Mouse (Mus musculus): ENCODE data around the gene Chst3. TPM values are rescaled to one million over a fixed set of nuclear protein-coding genes. Genes with fewer than 3 reads are reported as not detected.
A peak's percentile ranks its signal among the peaks of the same experiment; 100 is the strongest.

Gene Chst3
- total and polyA plus RNA-seq, 3 experiments: 4.4 to 12.2 (median 7.5) TPM

GRCm38 (mm10) chr10:60173035-60173434 is 46.0 kb downstream of the Chst3 start:
- H3K9ac ChIP-seq (ENCODE audit: insufficient read depth, low read depth): no peak overlapping the region
- DNase-seq (ENCODE audit: extremely low read depth): no peak
- peaks cover 23% of the 10 kb centered on the region for H3K9me3 ChIP-seq (replicated peaks; ENCODE audit: low read length)
- H3K27ac ChIP-seq (ENCODE audit: insufficient read depth, low read depth): no peak overlapping the region
- H3K36me3 ChIP-seq (replicated peaks in 1 of 2; ENCODE audit: control insufficient read depth in 1 of 2, insufficient read depth in 1 of 2, low read length in 1 of 2): peaks cover 0 to 2% of the 10 kb centered on the region in 2 experiments
- dilution Hi-C loops (cut with MboI; ENCODE audit: extremely low pct_ligation_motif_present, extremely low pct_unique_long_range_greater_than_20kb, low sequenced_read_pairs) (no loop called here), in situ Hi-C loops (cut with MboI; ENCODE audit: low pct_ligation_motif_present, low pct_unique_long_range_greater_than_20kb, low sequenced_read_pairs) (no loop called here)
- peaks cover 28 to 39% of the 10 kb centered on the region in 2 experiments for H3K4me1 ChIP-seq (ENCODE audit: control insufficient read depth in 1 of 2, insufficient read depth in 2 of 2)
- TF ChIP-seq ZC3H11A (IDR thresholded peaks at IDR 0.05; ENCODE audit: low read depth, low read length) (no peak), NRF1 (IDR thresholded peaks at IDR 0.05; ENCODE audit: low read depth, low read length) (no peak), JUN (IDR thresholded peaks at IDR 0.05; ENCODE audit: insufficient read depth, low read depth, low read length) (no peak), MAZ (IDR thresholded peaks at IDR 0.05; ENCODE audit: low read depth, low read length) (no peak), USF1 (IDR thresholded peaks at IDR 0.05; ENCODE audit: low read depth, low read length) (no peak), RAD21 (IDR thresholded peaks at IDR 0.05; ENCODE audit: low read depth, low read length) (no peak), ZMIZ1 (IDR thresholded peaks at IDR 0.05; ENCODE audit: low read depth, low read length) (no peak), RCOR1 (conservative IDR thresholded peaks at IDR 0.05; ENCODE audit: low read depth, low read length) (no peak), MAX (IDR thresholded peaks at IDR 0.05; ENCODE audit: low read length) (no peak), HCFC1 (IDR thresholded peaks at IDR 0.05; ENCODE audit: low read depth, low read length) (no peak), NELFE (IDR thresholded peaks at IDR 0.05; ENCODE audit: low read depth, low read length) (no peak), MYC (IDR thresholded peaks at IDR 0.05; ENCODE audit: low read depth, low read length) (no peak), MAFK (IDR thresholded peaks at IDR 0.05; ENCODE audit: insufficient replicate concordance, low read length) (no peak), MEF2A (IDR thresholded peaks at IDR 0.05; ENCODE audit: borderline replicate concordance, low read depth, low read length) (no peak), UBTF (IDR thresholded peaks at IDR 0.05; ENCODE audit: low read depth, low read length) (no peak), CHD1 (IDR thresholded peaks at IDR 0.05; ENCODE audit: low read depth, low read length) (no peak)
- H3K4me2 ChIP-seq (ENCODE audit: insufficient read depth, low read depth, poor library complexity, severe bottlenecking): no peak overlapping the region
- no peaks in the 10 kb centered on the region for H3K79me2 ChIP-seq (replicated peaks; ENCODE audit: control insufficient read depth, extremely low read depth, insufficient read depth, poor library complexity, severe bottlenecking)
- H3K27me3 ChIP-seq (replicated peaks): no peaks in the 10 kb centered on the region
- H3K4me3 ChIP-seq (replicated peaks in 1 of 3; ENCODE audit: low read depth in 2 of 3, low read length in 2 of 3, poor library complexity in 1 of 3): no peak overlapping the region

- TF ChIP-seq KAT2A (IDR thresholded peaks at IDR 0.05; ENCODE audit: insufficient replicate concordance, low read length) (no peak), ELF1 (IDR thresholded peaks at IDR 0.05; ENCODE audit: low read depth, low read length) (no peak), MAZ (IDR thresholded peaks at IDR 0.05; ENCODE audit: low read depth, low read length) (no peak), USF1 (IDR thresholded peaks at IDR 0.05; ENCODE audit: low read depth, low read length) (no peak)
- H3K9me3 ChIP-seq (replicated peaks; ENCODE audit: low read length): peaks cover 24% of the 10 kb centered on the region
- peak overlapping the region in 1 of 3 experiments; percentile 50 for H3K4me3 ChIP-seq (replicated peaks in 1 of 3; ENCODE audit: low read depth in 2 of 3, low read length in 2 of 3, poor library complexity in 1 of 3)
- peaks cover 28 to 39% of the 10 kb centered on the region in 2 experiments for H3K4me1 ChIP-seq (ENCODE audit: control insufficient read depth in 1 of 2, insufficient read depth in 2 of 2)
- dilution Hi-C loops (cut with MboI; ENCODE audit: extremely low pct_ligation_motif_present, extremely low pct_unique_long_range_greater_than_20kb, low sequenced_read_pairs): no loop called here
- in situ Hi-C loops (cut with MboI; ENCODE audit: low pct_ligation_motif_present, low pct_unique_long_range_greater_than_20kb, low sequenced_read_pairs): no loop called here
- no peak overlapping the region for H3K4me2 ChIP-seq (ENCODE audit: insufficient read depth, low read depth, poor library complexity, severe bottlenecking)
- H3K36me3 ChIP-seq (replicated peaks in 1 of 2; ENCODE audit: control insufficient read depth in 1 of 2, insufficient read depth in 1 of 2, low read length in 1 of 2): peaks cover 0 to 2% of the 10 kb centered on the region in 2 experiments
- H3K27me3 ChIP-seq (replicated peaks): no peaks in the 10 kb centered on the region
- DNase-seq (ENCODE audit: extremely low read depth): no peak
- no peak overlapping the region for H3K9ac ChIP-seq (ENCODE audit: insufficient read depth, low read depth)
- H3K79me2 ChIP-seq (replicated peaks; ENCODE audit: control insufficient read depth, extremely low read depth, insufficient read depth, poor library complexity, severe bottlenecking): no peaks in the 10 kb centered on the region
- no peak overlapping the region for H3K27ac ChIP-seq (ENCODE audit: insufficient read depth, low read depth)
These were observed 46.8 kb downstream of the Chst3 start for GRCm38 (mm10) chr10:60172306-60172705.
